Mouse (Mus musculus) liver, embryonic 13.5 days (tissue): Measurements from ENCODE around the gene Cdh23. TPM values are rescaled to one million over a fixed set of nuclear protein-coding genes. Genes with fewer than 3 reads are reported as not detected.

ENCODE experiments used
- ATAC-seq: fragments of 200-750 bp; cut with Nextera tagmentation; 2 replicates; pipeline ENCODE4 v1.8.0; 2017; ENCODE audit warnings: low read depth, mild to moderate bottlenecking, moderate number of reproducible peaks, moderate library complexity
- DNase-seq: peaks from one replicate; pipeline ENCODE4 v3.0.0; 2022
- H3K27ac ChIP-seq: fragments of 300-500 bp; sonication (generic); 2 replicates; pipeline ENCODE4 v1.5.1; 2015; ENCODE audit warnings: moderate library complexity, mild to moderate bottlenecking, inconsistent platforms
- H3K27me3 ChIP-seq: fragments of 300-500 bp; sonication (generic); 2 replicates; pipeline ENCODE4 v1.6.1; 2015; ENCODE audit warnings: mild to moderate bottlenecking, inconsistent platforms
- H3K36me3 ChIP-seq: fragments of 300-500 bp; sonication (generic); 2 replicates; pipeline ENCODE4 v1.6.1; 2015; ENCODE audit warnings: mild to moderate bottlenecking, inconsistent platforms
- H3K4me1 ChIP-seq: fragments of 300-500 bp; sonication (generic); replicated peaks from 2 replicates; pipeline ENCODE4 v1.6.1; 2015; ENCODE audit warnings: inconsistent platforms
- H3K4me2 ChIP-seq: fragments of 300-500 bp; sonication (generic); 2 replicates; pipeline ENCODE4 v1.6.1; 2015; ENCODE audit warnings: inconsistent platforms, mild to moderate bottlenecking, moderate library complexity
- H3K4me3 ChIP-seq: fragments of 300-500 bp; sonication (generic); replicated peaks from 2 replicates; pipeline ENCODE4 v1.5.1; 2015; ENCODE audit warnings: mild to moderate bottlenecking, inconsistent platforms
- H3K9ac ChIP-seq: fragments of 300-500 bp; sonication (generic); 2 replicates; pipeline ENCODE4 v1.6.1; 2015; ENCODE audit warnings: mild to moderate bottlenecking, inconsistent platforms
- H3K9me3 ChIP-seq: fragments of 300-500 bp; sonication (generic); replicated peaks from 2 replicates; pipeline ENCODE4 v1.6.1; 2016; ENCODE audit warnings: inconsistent platforms
- WGBS: fragments of 180-500 bp; shearing (Covaris S2); methylation state at CpG from one replicate; pipeline ENCODE4 v1.1.7; 2015; ENCODE audit not compliant: insufficient replicate concordance; 5-methylcytosine and 5-hydroxymethylcytosine counted together
- polyA plus RNA-seq: library from polyadenylated mRNA; unstranded; fragments of >200 nt; fragmentation: Nextera tagmentation; extraction: Ambion mirVana; gene quantifications from 2 replicates; pipeline ENCODE4 v1.2.1, GENCODE M21; 2015

Cdh23 gene
- polyA plus RNA-seq, 1 experiment from 2014 or later, result 0.16 TPM

DNA sequence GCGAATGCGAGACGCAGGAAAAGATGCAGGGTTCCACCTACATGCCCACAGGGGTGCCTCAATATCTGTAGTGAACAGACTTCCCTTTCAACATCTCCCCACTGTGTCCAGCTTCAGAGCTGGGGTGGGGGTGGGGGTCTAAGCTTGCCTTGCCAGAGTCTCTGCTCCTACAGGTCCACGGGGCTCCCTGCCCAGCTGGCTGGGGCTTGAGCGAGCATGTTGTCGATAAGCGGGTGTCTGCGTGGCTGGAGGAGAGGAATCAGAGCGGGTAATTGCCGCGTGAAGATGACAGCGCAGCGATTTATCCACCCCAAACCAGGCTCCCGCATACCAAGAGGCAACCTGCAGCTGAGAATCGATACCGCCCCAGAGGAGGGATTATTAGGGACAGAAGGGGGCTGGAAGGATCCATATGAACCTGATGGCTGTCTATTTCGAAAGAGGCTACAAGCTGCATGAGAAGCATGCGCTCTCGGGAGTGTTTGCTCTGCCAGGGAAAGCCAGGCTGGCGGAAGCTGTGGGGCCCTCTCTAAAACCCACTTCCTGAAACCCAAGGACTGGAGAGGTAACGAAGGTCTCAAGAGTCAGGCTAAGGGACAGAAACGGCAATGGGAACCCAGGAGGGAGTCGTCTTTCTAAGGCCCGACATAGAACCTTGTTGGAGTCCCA lies 129.8 kb downstream of the Cdh23 start:
- 0 out of 2 replicates have a peak overlapping the region, but pooled peaks have one; percentile 9 for H3K27ac ChIP-seq
- peak overlapping the region; percentile 21 for H3K4me3 ChIP-seq
- peaks cover 18% of the 10 kb centered on the region for H3K4me1 ChIP-seq
- peak overlapping the region; percentile 45 for H3K4me2 ChIP-seq
- peak; percentile 1 for DNase-seq
- no peaks in the 10 kb centered on the region for H3K36me3 ChIP-seq
- 14% methylated on average over 24 of the region's 24 CpGs for WGBS
- peaks cover 14% of the 10 kb centered on the region for H3K27me3 ChIP-seq
- no peaks in the 10 kb centered on the region for H3K9me3 ChIP-seq
- H3K9ac ChIP-seq, result no peak overlapping the region; the same call in 1 of the 2 replicates
- ATAC-seq, result no peak

DNA sequence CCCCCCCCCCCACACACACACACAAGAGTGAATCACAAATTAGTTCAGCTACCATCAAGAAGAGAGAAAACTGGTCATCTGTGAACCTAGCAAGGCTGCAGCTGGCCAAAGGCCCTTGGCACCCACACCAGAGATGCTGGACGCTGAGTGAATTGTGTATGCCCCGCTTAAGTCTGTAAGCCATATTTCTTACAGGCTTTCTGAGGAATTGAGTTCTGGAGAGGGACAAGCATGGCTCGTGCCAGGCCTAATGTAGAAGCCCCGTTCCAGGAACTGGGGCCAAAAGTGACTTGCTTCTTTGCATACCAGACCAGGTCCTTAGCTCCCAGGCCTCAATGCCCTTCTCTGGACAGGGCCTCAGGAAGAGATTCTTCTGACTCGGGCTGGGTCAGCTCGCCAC lies 132.2 kb downstream of the Cdh23 start:
- Histone ChIP-seq H3K36me3 (no peaks in the 10 kb centered on the region), H3K4me3 (no peak overlapping the region), H3K9me3 (no peaks in the 10 kb centered on the region), H3K27ac (no peak overlapping the region), H3K27me3 (peaks cover 14% of the 10 kb centered on the region), H3K9ac (no peak overlapping the region), H3K4me2 (no peak overlapping the region), H3K4me1 (peaks cover 14% of the 10 kb centered on the region)
- whole genome bisulfite sequencing, result 76% methylated on average over 6 of the region's 6 CpGs
- ATAC-seq, result no peak
- DNase-seq, result no peak

DNA sequence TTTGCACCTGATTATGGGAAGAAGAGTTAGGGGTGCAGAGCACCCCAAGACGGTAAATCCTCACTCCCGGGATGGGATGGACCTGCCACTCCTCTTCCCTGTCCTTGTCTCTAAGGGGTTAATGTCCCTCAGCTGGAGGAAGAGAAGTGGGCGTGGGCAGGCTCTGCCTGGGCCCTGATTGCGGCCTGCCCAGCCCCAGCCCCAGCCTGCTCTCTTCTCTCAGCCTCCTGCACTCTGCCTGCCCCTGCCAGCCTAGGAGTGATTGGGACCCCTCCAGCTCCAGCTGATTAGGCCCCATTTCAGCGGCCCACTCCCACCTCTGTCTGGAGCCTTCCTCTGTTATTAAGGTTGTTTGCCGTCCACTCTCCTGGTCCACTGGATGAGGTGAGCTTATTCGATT lies 133.3 kb downstream of the Cdh23 start:
- no peak overlapping the region for H3K27ac ChIP-seq
- no peaks in the 10 kb centered on the region for H3K36me3 ChIP-seq
- H3K9me3 ChIP-seq, result no peaks in the 10 kb centered on the region
- DNase-seq (no peak), ATAC-seq (no peak)
- no peak overlapping the region for H3K4me2 ChIP-seq
- no peak overlapping the region for H3K4me3 ChIP-seq
- 31% methylated on average over 7 of the region's 7 CpGs for WGBS
- peaks cover 14% of the 10 kb centered on the region for H3K27me3 ChIP-seq
- peaks cover 14% of the 10 kb centered on the region for H3K4me1 ChIP-seq
- no peak overlapping the region for H3K9ac ChIP-seq

DNA sequence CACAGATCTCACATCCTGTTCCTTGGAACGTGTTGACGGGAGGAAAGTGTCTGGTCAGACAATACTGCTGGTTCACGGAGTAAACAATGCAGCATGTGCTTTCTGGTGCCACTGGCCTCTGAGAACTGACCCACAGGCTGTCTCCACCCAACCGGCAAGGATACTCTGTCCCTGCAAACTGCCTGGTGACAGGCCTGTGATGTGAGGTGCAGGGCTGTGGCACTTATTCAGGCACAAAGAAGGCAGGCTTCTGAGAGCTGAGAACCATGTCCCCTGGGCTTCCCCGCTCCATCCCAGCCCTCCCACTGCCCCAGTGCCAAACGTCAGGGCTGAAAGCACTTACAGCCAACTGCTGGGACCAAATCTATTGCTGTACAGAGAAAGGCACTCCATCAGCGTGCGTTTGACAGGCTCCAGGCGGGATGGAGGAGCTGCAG lies 137.8 kb downstream of the Cdh23 start:
- Histone ChIP-seq H3K9ac (no peak overlapping the region), H3K4me3 (no peak overlapping the region), H3K4me1 (no peaks in the 10 kb centered on the region), H3K27ac (no peak overlapping the region), H3K36me3 (no peaks in the 10 kb centered on the region), H3K27me3 (no peaks in the 10 kb centered on the region), H3K4me2 (no peak overlapping the region), H3K9me3 (no peaks in the 10 kb centered on the region)
- ATAC-seq (no peak), DNase-seq (no peak)
- WGBS, result 32% methylated on average over 9 of the region's 9 CpGs

DNA sequence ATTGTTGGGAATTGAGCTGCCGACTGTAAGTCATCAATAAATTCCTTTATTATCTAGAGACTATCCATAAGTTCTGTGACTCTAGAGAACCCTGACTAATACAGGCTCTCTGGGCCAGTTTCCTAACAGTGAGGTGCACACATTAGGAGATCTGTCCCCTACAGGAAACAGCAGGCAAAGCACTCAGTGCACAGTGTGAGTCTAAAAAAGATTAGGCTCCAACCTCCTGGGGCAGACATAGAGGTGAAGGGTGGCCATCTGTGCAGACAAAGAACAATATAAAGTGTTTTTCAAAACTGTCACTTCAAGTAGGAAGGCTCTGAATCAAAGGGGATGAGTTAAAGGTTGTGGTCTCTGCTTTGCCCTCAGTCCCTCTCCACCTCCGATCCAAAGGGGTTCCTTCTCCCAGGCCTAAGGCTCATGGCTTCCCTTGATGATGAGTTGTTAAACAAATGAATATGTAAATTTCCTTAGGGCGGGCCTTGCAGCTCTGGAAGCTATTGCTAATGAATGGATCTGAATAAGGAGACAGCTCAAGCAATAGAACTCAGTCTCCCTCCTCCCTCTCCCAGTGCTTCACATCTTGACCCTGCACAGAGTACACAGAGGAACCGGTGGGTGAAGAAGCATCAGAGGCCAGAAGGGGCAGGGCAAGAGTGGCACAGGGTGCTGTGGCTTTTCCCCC lies 143.2 kb downstream of the Cdh23 start:
- H3K36me3 ChIP-seq, result no peaks in the 10 kb centered on the region
- H3K9me3 ChIP-seq, result no peaks in the 10 kb centered on the region
- no peak overlapping the region for H3K27ac ChIP-seq
- DNase-seq (no peak), ATAC-seq (no peak)
- WGBS, result 58% methylated on average over 4 of the region's 4 CpGs
- H3K4me2 ChIP-seq, result no peak overlapping the region
- no peak overlapping the region for H3K9ac ChIP-seq
- H3K4me3 ChIP-seq, result no peak overlapping the region
- H3K27me3 ChIP-seq, result no peaks in the 10 kb centered on the region
- no peaks in the 10 kb centered on the region for H3K4me1 ChIP-seq

DNA sequence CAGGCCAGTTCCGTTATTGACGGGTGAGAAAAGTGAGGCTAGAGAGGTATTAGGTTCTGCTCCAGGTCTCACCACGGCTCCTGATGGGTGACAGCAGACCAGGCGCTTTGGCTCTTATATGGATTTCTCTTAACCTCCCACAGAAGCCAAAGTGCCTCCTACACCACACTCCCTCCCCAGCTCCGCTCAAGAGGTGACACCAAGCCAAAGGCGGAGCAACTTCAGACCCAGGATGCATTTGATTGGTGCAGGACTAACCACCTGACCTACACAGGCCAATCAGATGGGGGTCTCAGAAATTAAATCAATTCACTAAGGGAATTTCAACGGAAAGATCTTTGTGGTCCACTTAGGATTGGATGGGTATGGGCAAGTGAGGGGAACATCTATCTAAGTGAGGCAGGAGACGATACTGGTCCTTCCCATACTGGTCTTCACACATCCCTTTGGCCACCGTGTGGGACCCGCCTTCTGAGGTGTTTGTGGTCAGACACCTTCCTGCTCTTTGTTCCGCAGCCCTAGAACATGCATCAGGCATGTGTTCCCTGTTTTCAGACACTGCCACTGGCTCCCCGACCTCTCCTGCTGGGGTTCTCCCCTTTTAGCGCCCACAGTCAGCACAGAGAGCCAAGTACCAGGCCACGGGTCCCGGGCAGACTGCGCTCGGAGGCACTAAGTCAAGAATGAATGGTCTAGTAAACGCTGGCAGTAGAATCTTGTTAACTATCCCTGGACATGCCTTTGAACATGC lies 157.0 kb downstream of the Cdh23 start:
- Histone ChIP-seq H3K9me3 (no peaks in the 10 kb centered on the region), H3K4me3 (no peak overlapping the region), H3K9ac (no peak overlapping the region), H3K4me2 (no peak overlapping the region), H3K27ac (no peak overlapping the region), H3K36me3 (no peaks in the 10 kb centered on the region), H3K27me3 (no peaks in the 10 kb centered on the region), H3K4me1 (no peaks in the 10 kb centered on the region)
- WGBS, result 55% methylated on average over 18 of the region's 18 CpGs
- DNase-seq (no peak), ATAC-seq (no peak)

GRCm38 (mm10) chr10:60536098-60536811 lies 160.0 kb downstream of the Cdh23 start:
- Histone ChIP-seq H3K4me3 (peak overlapping the region; percentile 12; the same call in 1 of the 2 replicates), H3K36me3 (no peaks in the 10 kb centered on the region), H3K27me3 (no peaks in the 10 kb centered on the region), H3K4me2 (peak overlapping the region; percentile 41), H3K27ac (no peak overlapping the region), H3K9ac (no peak overlapping the region), H3K9me3 (no peaks in the 10 kb centered on the region), H3K4me1 (no peaks in the 10 kb centered on the region)
- ATAC-seq (no peak), DNase-seq (peak; percentile 5)
- WGBS, result 8% methylated on average over 13 of the region's 14 CpGs

- Histone ChIP-seq H3K36me3 (no peaks in the 10 kb centered on the region), H3K4me1 (no peaks in the 10 kb centered on the region), H3K4me2 (no peak overlapping the region), H3K27me3 (no peaks in the 10 kb centered on the region; the same call in 1 of the 2 replicates), H3K9me3 (no peaks in the 10 kb centered on the region), H3K4me3 (no peak overlapping the region), H3K9ac (no peak overlapping the region), H3K27ac (no peak overlapping the region)
- ATAC-seq, result no peak
- DNase-seq, result no peak
- WGBS, result 66% methylated on average over 4 of the region's 4 CpGs
Observed at GRCm38 (mm10) chr10:60532502-60532901, 163.8 kb downstream of the Cdh23 start.

GRCm38 (mm10) chr10:60531349-60531748 lies 164.9 kb downstream of the Cdh23 start:
- no peaks in the 10 kb centered on the region for H3K9me3 ChIP-seq
- H3K27me3 ChIP-seq, result peaks cover 4% of the 10 kb centered on the region
- no peak overlapping the region for H3K4me2 ChIP-seq
- no peaks in the 10 kb centered on the region for H3K4me1 ChIP-seq
- no peak for ATAC-seq
- H3K36me3 ChIP-seq, result no peaks in the 10 kb centered on the region
- no peak overlapping the region for H3K4me3 ChIP-seq
- DNase-seq, result peak; percentile 19
- H3K27ac ChIP-seq, result no peak overlapping the region
- WGBS, result 26% methylated on average over 2 of the region's 2 CpGs
- H3K9ac ChIP-seq, result no peak overlapping the region

DNA sequence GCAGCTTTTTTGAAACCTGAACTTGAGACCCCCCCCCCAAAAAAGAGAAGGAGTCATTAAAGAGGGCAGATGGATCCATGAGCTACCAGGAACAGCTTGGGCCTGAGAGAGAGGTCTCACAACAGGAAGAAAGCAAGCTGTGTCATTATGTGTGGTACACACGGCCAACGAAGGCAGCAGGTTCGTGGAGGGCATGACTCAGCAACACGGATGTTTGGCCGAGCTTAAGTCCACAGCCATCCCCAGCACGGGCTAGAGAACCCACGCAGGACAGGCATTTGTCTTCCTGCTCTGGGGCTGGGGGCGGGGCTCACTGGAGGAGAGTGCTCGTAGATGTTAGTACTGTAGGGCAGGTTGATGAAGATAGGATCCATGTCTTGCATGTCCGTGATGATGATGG lies 165.7 kb downstream of the Cdh23 start:
- no peak overlapping the region for H3K27ac ChIP-seq
- DNase-seq, result no peak
- H3K36me3 ChIP-seq, result no peaks in the 10 kb centered on the region
- H3K4me3 ChIP-seq, result no peak overlapping the region
- ATAC-seq, result no peak
- H3K4me2 ChIP-seq, result no peak overlapping the region
- WGBS, result 33% methylated on average over 10 of the region's 10 CpGs
- H3K9me3 ChIP-seq, result no peaks in the 10 kb centered on the region
- H3K27me3 ChIP-seq, result peaks cover 4% of the 10 kb centered on the region
- H3K4me1 ChIP-seq, result no peaks in the 10 kb centered on the region
- H3K9ac ChIP-seq, result no peak overlapping the region

GRCm38 (mm10) chr10:60527949-60528348 lies 168.3 kb downstream of the Cdh23 start:
- H3K9me3 ChIP-seq, result no peaks in the 10 kb centered on the region
- no peak for DNase-seq

More at GRCm38 (mm10) chr10:60527949-60528348, 168.3 kb downstream of the Cdh23 start:
- Histone ChIP-seq H3K27ac (no peak overlapping the region), H3K9ac (no peak overlapping the region), H3K27me3 (peaks cover 4% of the 10 kb centered on the region), H3K4me2 (no peak overlapping the region), H3K4me3 (no peak overlapping the region), H3K36me3 (no peaks in the 10 kb centered on the region), H3K4me1 (no peaks in the 10 kb centered on the region)
- ATAC-seq, result no peak
- WGBS, result 65% methylated on average over 7 of the region's 7 CpGs
